Mouse (Mus musculus): ENCODE data around the gene Tnc.
"Not testable (repeated sequence)": the region's sequence is repeated elsewhere in the genome, so short reads cannot be mapped to it uniquely, and the experiment has no call there.

Gene Tnc

DNA sequence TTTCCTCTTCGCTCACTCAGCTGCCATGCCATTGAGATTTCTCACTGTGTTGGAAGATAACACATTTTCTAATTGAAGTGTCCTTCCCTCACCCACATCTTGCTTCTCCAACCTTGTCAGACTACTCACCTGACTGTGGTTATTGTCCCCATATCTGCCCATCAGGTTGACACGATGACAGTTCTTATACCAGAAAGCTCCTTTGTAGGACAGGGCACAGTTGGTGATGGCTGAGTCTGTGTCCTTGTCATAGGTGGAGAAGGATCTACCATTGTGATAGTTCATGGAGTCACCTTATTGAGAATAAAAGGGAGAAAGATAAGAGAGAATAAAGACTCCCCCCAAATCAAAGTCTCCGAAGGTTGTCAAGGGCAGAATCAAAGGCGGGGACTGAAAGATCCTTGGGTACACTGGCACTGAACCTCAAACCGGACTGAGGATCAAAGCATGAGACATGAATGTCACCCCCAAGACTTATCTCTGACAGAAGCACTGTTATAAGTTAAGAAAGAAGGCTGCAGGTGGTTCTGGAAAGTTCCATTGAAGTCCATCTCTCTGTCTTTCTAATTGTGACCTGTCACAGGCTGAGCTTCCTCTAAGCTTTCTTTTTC, 84.9 kb downstream of the Tnc start:
- DNase-seq: no peak

DNA sequence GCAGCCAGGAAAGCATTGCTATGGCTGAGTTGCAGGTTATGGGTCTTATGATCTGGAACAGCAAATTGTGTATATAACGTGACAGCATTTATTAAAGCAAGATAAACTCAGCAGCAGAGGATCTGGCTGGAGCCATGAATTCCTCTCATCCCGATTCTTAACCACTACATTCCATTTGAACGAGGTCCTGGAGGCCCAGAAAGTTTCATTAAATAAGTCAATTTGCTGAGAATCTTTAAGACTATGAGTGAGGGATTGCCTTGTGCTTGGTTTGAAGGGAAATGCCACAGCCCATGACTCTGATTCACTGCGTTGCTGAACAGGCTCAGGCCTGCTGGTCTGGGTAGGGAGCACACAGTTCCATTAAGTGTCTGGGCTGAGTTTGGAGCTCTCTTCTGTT, 88.2 kb downstream of the Tnc start:
- DNase-seq: no peak

DNA sequence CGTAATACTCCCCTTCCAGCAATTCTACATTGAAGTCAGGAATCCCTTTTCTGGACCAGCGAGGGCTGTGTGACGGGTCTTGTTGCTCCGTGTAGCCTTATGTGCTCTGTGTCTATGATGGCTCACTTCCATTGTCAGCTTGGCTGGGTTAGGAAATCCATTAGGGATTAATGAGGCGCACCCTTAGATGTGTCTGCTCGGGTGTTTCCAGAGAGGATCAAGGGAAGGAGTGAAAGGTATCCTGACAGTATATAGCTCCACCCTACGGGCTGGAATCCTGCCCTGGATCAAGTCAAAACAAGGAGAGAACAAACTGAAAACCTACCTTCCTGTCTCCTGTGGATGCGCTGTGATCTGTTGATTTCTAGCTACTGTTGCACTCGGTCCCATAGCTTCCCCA, 96.8 kb downstream of the Tnc start:
- DNase-seq: no peak

DNA sequence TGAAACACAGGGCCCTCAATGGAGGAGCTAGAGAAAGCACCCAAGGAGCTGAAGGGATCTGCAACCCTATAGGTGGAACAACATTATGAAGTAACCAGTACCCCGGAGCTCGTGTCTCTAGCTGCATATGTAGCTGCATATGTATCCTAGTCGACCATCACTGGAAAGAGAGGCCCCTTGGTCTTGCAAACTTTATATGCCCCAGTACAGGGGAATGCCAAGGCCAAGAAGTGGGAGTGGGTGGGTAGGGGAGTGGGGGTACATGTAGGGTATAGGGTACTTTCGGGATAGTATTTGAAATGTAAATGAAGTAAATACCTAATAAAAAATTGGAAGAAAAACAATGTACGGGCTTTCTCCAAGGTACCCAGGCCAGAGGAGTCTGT, 98.1 kb downstream of the Tnc start:
- not testable (repeated sequence) for DNase-seq

DNA sequence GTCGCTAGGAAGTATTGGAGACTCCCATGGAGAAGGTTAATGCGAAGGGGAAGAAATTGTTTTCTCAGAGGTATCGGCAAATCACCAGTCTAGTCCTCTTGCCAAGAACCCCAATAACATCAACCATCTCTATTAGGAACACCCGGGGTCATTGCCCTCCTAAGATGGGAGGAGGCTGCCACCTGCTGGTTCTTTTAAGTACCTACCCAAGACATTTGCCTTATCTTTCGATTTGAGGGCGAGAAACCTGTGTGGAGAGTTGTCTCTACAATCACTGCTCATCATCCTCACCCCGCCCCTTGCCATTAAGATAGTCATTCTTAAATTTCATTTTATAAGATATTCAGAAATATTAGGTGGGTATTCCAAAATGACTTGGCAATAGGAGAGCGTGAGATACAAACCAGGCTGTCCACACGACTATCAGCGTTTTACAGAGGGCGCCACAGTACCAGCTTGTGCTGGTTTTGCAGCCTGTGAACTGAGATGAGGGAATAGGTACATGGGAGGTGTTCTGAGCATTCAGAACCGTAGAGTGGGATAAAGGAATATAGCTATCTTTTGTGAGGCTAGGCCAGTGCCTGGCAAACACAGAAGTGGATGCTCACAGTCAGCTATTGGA, 98.6 kb downstream of the Tnc start:
- DNase-seq: peak; percentile 49

DNA sequence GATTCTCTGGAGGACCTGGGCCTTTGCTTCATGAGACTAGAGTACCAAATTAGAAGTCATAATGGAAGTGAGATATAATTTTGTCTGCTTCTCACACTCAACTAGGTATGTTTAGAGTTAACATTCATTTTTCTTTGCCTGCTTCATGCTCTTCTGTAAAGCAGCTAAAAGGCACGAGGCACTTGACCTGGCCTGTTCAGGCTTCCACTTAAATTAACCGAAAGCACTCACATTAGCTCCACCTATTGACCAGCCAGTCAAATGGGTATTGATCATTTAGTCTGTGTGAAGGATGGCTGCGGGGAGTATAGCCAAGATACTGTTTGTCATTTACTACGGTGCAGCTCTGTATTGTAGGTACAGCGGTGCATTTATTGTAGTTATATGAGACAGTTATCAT, 103.0 kb downstream of the Tnc start:
- no peak for DNase-seq

DNA sequence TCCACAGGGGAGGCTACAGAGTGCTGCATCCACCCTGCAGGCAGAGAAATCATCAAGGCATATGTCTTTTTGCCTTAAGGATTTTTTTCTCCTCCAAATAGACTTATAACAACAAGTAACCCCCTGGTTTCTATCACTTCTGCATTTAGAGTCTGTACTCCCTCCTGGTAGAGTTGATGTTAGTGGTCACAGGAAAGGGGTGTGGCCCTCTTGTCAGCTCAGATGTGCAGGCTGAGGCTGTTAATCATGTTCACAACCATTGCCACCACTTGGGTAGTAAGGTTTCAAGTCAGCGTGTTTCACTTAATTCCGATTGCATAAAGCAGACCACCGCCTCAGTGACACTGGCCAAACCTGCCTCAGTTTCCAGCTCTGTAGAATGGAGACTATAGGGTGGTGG, 103.9 kb downstream of the Tnc start:
- no peak for DNase-seq

DNA sequence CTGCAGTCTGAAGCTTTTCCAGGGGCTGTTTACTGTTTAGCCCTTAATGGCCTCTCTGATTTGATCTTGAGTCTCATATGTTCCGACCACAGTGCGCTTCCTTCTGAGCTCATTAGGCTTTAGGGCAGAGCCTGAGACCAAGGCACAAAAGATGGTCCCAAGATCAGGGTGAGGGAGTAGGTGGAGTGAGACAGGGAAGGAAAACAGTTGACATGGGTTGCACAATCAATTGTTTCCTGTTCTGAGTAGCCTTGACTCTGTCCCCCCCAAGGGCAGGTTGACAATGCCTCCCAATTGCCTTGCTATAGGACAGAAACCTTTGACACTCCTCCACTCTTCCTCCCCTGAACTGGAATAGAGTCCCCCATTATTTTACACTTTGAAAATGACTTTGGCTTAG, 105.4 kb downstream of the Tnc start:
- DNase-seq: no peak

DNA sequence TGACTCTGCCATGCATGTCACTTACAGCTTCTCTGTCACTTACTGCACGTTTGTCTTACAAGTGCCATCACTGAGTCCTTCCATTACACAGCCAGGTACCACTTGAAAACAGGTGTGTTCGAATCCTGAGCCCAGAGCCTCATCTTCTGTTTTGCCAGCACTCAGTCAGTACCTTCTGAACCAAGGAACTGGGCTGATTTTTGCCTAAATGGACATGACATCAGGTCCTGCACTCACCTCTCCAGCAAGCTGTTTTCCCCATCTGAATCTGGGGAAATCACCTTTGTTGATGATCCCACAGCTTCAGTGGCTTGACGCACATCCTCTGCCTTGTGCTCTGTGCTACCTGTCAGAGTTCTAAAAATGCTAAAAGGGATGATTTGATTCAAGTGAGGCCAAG, 107.4 kb downstream of the Tnc start:
- DNase-seq: no peak

DNA sequence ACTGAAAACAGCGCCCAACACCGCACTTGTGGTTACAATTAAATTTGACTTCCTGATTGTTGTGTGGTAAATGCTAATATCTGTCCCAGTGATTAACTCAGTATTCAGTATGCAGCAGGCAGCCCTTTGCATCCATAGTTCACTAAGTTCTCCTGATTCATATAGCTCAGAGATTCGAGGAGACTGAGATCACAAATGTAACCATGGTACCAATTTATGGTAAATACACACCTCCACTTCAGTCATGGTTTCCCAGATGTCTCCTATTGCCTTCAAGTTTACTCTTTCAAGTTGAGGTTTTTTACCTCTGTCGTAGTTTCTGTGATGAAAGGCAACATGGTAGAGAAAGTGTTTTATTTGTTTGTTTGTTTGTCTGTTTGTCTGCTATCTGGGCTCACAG, 110.9 kb downstream of the Tnc start:
- no peak for DNase-seq

DNA sequence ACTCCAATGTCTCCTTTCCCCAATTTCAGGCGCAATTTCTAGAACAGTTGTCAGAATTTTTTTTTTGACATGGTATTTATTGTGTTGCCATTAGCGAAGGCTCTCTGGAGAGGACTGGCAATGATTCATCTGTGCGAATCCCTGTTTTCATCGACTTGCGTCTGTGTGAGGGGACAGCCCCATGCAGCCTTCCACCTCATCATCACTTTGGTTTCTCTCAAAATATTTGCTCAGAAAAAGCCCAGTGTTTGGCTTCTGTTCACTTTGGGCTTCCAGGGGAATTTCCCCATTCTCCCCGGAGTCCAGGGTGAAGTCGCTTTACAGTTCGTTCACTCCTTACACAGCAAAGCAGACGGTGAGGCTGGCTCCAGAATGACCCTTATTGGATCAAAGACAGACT, 111.5 kb downstream of the Tnc start:
- no peak for DNase-seq

DNA sequence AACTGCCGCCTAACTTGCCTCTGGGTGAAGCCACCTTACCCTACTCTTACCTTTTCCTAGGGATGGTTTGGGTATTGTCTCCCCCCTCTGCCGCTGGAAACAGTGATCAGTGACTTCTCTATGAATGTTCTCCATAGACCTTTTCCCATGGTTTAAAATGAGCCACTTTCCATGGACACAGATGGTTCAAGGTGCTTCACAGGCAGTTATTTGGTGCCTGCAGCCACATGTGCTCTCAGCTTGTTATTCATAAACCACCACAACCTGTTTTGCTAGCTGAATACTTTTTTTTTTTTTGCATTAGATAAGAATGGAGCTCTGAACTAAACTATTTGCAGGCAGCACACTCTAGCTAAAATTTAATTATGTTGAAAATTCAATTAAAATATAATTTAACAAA, 116.0 kb downstream of the Tnc start:
- no peak for DNase-seq

DNA sequence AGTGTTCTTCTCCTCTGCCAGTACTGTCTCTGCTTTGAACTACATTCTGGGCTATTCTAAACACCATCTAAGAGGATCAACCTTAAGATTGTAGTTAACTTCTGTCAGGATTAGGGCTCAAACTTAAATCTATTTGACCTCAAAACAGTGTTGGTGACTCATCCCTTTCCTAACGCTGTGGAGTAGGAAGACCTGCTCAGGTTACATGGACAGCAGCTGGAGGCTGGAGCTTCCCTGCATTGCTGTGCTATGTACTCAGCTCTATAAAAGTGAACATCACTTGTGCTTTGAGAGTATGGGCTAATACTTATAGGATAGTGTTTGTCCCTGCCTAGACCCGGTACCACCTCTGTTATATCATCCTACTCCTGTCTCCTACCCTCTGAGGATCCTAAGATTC, 117.3 kb downstream of the Tnc start:
- DNase-seq: no peak

DNA sequence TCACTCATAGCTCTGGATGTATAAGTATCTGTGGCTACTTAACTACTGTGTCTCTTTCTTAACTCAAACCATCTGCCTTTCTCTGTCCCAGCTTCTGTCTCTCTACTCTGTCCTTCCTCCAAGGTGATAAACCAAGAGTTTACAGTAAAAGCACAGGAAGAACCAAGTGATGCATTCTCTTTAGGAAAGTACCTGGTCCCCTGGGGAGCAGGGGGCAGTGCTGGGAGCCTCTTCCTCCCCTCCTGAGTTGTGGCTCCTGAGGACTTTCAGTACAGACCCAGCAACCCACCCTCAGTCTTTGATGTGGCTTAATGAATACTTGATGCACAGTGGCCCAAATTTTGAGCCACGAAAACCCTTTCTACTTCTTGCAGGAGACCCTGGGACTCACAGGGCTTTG, 118.6 kb downstream of the Tnc start:
- no peak for DNase-seq

DNA sequence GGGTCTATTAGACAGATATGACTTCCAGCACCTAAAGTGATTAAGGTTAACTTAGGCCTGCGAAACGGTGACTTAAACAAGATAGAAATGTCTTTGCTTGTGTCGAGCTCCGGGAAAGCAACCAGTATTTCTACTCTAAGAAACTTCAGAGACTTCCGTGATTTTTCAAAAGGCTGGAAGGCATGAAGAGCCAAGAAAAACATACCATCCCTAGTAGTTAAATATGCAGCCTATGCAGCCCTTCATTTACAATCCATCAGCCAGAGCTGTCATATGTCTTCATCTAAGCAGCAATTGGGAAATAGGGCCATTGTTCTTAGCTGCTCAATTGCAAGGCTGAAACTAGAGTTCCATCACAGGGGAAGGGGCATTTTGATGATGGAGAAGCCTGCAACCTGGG, 129.6 kb downstream of the Tnc start:
- DNase-seq: no peak

DNA sequence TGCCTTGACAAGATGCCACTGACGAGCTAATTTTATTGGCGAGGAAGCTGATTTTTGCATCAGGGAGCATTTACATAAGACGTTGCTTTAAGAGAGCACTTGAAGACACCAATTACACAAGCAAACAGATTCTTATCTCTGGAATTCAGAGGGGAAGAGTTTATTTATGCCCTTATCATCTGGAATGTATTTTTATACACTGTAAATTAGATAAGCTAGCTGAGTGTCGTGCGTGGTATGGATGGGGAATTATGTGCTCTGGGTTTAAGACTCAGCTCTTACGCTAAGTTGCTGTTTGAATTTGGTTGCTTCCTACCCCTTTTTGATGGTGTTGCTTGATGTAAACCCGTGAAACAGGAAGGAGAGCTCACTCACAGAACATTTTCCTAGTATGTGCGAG, 130.1 kb downstream of the Tnc start:
- no peak for DNase-seq

DNA sequence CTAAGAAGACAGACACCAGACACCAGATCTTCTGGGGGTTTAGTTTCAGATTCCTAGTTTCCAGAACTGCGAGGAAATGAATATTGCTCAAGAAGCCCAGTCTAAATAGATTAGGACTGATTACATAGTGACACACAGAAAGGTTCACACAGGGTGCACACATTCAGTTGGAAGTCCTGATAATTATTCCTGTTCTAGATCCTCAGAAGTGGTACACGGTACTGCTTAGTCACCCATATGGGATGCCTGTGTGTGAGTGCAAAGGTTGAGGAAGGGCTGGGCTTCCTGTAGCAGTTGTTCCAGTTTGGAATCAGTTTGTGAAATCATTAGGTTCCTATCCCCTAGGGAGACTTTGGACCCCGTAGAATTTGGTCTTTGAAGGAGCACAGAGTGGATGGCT, 130.5 kb downstream of the Tnc start:
- no peak for DNase-seq
